Mouse (Mus musculus): ENCODE measurements around the gene Prg3.

GRCm38 (mm10) chr2:85001497-85001896, 13.5 kb downstream of the Prg3 start:
- TF ChIP-seq CTCF (IDR thresholded peaks at IDR 0.05 in 2 of 3, conservative IDR thresholded peaks at IDR 0.05 in 1 of 3; ENCODE audit: control insufficient read depth in 1 of 3, insufficient read depth in 1 of 3, low read depth in 2 of 3, low read length in 3 of 3, poor library complexity in 1 of 3, severe bottlenecking in 1 of 3) (no peak), MYC (IDR thresholded peaks at IDR 0.05; ENCODE audit: low read depth, low read length) (no peak), SMC3 (IDR thresholded peaks at IDR 0.05; ENCODE audit: low read depth, low read length) (no peak), POLR2A (IDR thresholded peaks at IDR 0.05; ENCODE audit: control insufficient read depth in 1 of 2, insufficient read depth in 1 of 2, low read depth in 1 of 2, low read length in 2 of 2, poor library complexity in 1 of 2) (no peak), NRF1 (IDR thresholded peaks at IDR 0.05; ENCODE audit: insufficient read depth, low read depth, low read length, poor library complexity, severe bottlenecking) (no peak), KAT2A (conservative IDR thresholded peaks at IDR 0.05; ENCODE audit: low read depth, low read length) (no peak), MAX (IDR thresholded peaks at IDR 0.05; ENCODE audit: low read length) (no peak), ZKSCAN1 (IDR thresholded peaks at IDR 0.05; ENCODE audit: low read depth, low read length) (no peak), GATA1 (IDR thresholded peaks at IDR 0.05; ENCODE audit: low read depth, low read length) (no peak), ZMIZ1 (IDR thresholded peaks at IDR 0.05; ENCODE audit: low read depth, low read length) (no peak), EP300 (IDR thresholded peaks at IDR 0.05; ENCODE audit: low read depth in 1 of 2, low read length in 2 of 2) (no peak), NELFE (IDR thresholded peaks at IDR 0.05; ENCODE audit: low read depth, low read length) (no peak)
